Mouse (Mus musculus) NIH3T3 (cell line): ENCODE results near the gene Ell2.

ENCODE experiments used
- DNase-seq: peaks from one replicate; pipeline ENCODE4 v3.0.0-alpha.2; 2012; ENCODE audit warnings: low read depth

Gene Ell2

DNA sequence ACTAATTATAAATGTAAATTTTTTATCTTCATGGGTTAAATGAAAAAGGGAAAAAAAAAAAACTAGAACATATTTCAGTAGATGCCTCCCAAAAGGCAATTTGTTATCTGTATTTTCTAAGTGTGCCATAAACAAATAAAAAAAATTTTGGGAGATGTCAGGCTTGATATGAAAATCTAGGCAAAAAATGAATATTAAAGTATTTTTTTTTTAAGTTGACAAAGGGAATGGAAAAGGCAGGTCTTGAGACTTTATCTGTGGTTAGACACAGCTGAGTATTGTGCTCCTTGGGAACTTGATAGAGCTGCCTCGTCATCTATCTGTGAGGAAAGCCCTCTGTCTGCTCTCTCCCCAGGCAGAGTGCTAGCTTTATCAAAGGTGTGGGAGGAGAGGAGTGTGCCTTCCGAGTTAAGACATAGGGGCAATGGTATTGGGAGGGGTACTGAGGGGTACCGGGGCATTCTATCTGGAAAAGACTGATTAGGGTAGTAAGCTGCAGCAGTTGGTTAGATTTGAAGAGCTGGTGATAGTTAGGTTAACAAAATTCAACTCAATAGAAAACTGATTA, 27.1 kb downstream of the Ell2 start:
- no peak for DNase-seq

DNA sequence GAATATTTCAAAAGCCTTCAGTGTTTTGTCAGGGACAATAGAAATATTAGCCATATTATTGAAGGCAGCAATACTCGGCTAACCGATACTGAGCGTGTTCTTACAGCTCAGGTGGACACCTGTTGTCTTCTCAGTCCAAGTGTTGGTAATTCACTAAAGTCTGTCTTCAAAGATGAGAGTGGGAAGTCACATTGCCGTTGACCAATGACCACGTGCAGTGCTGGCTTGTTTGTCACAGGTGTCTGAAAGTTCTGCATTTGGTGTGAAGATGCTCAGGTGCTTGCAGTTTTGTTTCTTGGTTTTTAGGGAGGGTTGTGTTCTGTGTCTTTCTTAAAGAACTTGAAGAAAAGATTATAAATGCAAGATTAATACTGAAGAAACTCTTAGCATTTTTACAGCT, 27.7 kb downstream of the Ell2 start:
- DNase-seq: no peak

DNA sequence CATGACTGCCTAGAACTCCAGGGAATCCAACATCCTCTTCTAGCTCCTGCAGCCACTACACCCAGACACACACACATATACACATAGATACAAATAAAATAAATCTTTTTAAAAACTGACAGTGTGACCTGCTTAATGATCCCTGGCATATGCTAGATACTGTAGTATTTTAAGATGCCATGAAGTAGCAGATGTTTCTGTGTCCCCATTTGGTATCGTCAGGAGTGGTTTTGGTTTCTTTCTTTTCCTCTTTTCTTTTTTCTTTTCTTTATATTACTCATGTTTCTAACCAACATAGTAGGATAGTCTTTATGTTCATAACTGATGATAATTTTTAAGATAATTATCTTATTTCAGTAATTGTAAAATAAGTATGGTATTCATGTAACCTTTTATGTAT, 29.0 kb downstream of the Ell2 start:
- DNase-seq: no peak

DNA sequence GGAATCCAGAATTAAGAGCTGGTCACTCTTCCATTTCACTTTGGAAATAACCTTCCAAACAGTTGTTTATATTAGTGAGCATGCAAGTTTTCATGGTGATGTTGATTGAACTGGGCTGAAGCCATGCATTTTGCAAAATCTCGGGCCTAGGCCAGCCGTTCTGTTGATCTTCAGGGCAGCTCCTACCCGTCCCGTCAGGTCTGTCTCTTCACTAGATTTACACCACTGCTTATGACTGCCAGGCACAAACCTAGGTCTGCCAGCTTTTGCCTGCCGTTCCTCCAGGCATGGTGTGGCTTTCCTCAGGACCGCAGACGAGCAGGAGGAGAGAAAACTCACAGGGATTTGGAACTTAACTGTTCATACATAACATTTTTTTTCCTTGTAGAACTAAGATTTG, 31.4 kb downstream of the Ell2 start:
- DNase-seq: no peak

DNA sequence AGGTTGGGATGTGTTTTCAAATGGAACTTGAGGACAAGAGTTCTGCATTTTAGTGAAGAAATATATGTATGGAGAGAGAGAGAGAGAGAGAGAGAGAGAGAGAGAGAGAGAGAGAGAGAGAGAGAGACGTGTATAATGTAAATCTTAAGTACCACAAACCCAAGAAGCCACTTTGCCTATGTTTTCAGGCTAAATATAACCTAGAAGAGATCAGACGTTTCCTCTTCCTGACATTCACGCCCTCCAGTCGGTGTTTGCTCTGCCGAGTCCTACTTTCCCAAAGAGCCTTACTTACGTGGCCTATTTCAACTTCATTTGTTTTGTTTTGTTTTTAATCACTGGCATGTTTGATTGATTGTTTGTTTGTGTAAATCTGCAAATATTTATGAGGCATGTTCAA, 32.0 kb downstream of the Ell2 start:
- no peak for DNase-seq

DNA sequence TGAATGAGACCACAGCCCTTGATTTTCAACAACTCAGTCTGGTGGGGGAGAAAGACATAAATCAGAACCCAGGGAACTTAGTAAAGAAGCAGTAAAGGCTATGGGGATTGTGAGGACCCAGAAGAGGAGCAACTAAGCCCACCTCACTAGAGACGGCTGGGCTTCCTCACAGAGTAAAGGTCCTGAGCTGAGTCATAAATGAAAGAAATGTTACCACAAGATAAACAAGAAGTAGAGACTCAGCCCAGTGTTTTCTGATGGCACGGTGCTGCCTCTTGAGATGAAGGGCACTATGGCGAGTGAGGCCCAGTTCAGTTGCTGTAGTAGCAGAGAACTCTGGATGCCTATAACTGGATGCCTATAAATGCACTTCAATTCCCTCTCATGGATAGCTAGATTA, 32.4 kb downstream of the Ell2 start:
- DNase-seq: no peak

DNA sequence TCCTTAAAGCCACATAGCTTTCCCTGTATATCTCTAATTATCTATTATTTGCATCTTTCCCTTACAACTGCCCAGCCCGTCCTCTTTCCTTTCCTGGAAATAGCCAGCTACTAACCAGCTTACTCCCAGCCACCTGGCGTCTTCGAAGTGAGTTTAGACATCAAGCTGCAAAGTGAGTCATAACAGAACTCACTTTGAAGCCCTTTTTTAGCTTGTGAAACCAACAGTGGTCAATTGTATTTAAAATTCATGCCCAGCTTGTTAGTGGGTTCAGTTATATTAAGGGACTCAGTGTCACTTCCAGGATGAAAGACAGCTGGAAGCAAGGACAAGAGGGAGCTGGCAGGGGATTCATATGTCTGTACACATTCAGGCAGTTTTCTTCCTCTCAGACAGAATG, 33.5 kb downstream of the Ell2 start:
- DNase-seq: peak; percentile 14

DNA sequence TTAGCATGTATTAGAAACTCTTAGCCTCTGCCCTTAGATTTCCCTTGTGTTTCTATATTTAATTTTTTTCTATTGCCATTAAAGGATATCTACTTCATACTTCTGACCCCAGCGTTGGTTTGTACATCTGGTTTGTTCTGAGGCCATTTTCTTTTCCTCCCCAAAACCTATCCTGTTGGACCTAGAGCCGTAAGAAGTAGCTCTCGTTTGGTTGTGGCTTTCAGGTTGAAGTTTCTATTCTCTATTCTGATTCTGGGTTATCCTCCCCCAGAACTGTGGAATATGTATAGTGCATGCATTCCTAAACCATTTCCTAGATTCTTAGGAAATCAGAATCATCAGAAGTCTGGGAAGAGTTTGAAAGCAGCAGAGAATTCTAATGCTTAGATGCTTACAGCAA, 34.6 kb downstream of the Ell2 start:
- DNase-seq: no peak

DNA sequence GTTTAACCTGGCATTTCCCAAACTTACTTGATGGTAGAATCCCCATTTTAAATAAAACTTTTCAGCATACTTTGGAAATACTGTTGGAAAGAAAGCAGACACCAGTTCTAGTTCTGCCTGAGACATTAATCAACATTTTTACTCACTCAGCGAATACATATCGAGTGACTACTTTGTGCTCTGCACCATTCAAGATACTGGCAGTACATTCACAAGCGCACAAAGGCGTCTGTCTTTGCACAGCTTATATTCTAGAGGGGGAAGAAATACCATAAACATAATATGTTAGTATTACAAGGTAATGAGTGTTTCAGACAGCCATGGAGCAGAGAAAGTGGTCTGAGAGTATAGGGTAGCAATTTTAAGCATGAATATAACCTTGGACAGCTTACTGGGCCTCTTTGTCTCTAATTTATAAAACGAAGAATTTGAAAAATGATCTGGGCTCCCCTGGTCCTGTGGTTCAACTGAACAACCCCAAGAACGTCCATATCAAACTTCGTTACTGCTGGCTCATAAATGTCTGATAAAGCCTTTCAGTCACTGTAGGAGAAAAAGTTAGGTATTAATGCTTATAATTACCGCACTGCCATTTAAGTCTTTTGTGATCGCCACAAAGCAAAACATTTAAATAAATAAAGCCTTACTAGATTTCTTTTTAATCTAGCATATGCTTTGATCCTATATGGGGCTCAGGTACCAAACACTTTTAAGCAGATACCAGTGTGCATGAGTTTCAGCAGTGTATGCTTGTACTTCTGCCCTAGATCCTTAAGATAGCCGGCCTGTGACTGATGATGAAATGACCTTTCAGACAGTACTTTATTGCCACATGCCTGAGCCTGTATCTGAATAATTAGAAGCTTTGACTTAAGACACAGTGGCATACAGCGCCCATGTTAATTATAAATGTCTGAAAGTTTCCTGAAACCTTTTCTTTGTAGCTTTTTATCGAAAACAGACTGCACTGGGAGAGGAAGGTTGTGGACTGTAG, 35.5 kb downstream of the Ell2 start:
- DNase-seq: no peak

DNA sequence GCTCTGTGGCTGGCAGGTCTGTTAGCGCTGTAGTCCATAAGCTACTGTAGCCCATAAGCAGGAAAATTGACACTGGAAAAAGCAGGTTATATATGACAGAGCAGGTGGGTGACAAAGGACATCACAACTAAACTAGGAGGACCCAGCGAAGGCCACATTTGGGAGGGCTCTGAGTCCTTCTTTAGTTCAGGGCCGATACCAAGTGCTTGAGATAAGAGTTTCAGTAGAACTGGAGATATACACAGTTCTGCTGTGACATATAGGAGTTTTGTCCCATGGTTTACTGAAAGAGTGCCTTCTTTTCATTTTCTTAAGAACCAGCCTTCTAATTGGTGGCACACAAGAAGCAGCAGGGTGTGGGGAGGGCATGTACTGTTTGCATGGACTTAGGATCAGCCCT, 36.4 kb downstream of the Ell2 start:
- no peak for DNase-seq

DNA sequence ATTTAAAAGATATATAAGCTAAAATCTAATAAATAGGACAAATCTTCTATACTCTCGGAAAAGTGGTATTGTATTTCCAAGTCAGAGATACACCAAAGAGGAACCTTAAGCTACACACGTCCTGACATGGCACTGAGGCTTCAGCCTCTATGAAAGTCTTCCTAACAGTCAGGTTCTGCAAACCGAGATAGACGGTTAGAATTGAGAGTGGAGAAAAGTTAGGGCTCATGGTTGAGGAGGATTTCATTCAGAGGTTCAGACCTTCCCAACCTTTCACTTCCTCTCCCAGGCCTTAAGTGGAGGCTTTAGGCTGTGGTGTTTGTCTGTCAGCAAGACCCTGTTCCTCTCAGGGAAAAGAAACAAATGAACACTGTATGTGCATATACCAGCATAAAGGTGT, 37.5 kb downstream of the Ell2 start:
- DNase-seq: no peak

DNA sequence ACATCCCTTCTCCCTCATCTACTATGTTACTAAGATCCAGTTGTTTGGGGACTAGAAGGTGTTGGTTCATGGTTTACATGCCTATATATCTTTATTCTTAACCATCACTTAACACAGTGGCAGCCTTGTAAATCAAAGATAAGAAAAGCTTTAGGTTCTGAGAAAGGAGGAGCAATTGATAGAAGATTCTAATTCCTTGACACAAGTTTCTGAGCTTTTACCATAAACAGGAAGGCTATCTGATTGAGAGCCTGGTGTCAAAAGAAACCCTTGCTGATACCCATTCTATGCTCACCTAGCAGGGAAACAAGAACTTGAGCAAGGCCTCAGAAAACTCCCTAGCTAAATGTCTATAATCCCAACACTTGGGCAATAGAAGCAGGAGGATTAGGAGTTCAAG, 38.8 kb downstream of the Ell2 start:
- DNase-seq: no peak

DNA sequence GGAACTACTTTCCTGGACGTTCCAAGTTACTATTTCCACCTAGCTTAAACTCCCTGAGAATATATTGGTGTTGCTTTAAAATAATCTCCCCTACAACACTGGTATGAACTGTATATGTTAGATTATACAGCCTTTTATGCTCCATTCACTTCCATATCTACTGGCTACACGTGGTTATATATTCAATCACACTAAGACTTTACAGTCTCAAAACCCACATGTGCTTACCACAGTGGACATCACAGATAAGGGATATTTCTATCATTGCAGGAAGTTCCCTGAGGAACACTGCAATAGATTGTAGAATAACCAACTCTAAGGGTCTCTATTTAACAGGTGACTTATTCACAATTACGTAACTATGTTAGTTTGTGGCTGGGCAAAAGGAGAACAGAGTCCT, 40.7 kb downstream of the Ell2 start:
- DNase-seq: no peak

DNA sequence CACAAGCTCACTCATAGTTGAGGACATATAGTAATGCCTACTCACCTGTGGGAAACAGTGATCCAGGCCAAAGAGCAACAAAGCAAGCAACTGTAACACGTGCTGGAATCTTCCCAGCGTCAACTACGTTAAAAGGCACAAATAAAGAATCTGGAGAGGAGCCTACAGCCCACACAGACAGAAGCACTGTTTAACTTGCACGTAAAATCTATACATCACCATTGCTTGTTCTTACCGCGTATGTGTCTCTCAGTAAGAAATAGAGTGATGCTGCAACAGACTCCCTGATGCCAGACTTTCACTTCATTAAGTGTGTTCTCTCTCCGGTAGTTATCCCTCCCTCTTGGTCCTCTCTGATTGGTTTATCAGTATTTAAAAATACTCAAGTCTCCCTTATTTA, 42.1 kb downstream of the Ell2 start:
- no peak for DNase-seq

DNA sequence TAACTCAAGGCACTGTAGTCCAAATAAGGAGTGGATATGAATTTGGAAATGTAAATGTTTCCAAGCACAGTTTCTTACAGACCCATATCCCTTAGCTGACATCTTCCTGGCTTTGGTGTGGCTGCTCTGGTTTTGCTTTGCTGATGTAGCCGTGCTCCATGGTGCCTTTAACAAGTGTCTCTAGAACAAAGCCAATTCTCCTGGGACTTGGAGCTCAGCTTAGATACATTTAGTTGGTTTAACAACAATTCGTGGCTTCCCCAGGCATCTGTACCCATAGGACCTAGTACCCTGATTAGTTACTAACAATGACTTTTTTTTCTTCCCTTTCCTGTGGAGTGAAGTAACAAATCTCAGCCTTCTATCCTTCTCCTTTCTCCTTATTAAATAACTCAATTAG, 44.2 kb downstream of the Ell2 start:
- no peak for DNase-seq

DNA sequence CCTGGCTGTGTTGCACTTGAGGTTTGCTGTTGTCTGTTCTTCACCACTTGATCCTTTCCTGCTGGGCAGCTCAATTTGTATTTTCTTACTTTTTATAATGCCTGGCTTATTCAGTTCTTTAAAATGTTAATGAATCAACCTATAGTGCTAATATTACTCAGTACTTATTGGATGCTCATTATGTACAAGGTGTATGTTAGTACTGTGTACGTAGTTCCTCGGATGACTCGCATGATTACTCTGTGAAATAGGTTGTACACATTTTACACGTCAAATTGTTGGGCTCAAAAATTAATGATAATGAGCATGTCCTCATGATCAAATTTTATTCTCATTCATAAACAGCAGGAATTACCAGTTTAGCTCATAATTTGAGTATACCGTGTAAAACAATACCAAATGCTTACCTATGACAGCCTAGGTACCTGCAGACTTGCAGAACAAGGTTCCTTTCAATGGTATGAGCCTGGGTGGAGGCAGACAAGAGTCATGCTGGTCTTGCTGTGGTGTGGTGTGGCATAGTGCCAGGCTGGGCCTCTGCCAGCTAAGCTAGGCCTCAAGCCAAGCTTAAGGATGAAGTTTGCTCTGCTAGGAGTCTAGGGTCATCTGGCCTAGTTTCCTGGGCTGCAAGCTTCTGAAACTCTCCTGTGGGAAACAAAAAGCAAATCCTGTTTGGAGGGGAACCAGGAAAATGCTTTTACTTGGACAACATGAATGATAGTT, 45.8 kb downstream of the Ell2 start:
- DNase-seq: peak; percentile 89

DNA sequence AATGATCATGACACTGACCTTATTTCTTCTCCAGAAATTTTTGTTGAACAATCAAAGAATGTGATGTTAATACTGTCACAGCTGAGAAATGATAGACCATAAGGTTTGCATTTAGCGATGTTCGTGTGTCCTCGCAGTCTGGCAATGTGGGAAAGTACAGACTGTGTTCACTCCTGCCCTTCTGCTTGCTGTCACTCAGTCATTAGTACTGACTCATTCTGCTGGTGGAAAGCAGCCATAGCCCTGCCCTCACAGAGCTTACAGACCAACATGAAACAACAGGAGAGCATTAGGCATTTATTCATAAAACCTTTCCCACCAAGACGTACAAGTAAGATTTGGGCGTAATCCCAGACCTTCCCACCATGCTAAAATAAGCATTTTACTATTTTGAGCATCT, 47.8 kb downstream of the Ell2 start:
- DNase-seq: peak; percentile 62

DNA sequence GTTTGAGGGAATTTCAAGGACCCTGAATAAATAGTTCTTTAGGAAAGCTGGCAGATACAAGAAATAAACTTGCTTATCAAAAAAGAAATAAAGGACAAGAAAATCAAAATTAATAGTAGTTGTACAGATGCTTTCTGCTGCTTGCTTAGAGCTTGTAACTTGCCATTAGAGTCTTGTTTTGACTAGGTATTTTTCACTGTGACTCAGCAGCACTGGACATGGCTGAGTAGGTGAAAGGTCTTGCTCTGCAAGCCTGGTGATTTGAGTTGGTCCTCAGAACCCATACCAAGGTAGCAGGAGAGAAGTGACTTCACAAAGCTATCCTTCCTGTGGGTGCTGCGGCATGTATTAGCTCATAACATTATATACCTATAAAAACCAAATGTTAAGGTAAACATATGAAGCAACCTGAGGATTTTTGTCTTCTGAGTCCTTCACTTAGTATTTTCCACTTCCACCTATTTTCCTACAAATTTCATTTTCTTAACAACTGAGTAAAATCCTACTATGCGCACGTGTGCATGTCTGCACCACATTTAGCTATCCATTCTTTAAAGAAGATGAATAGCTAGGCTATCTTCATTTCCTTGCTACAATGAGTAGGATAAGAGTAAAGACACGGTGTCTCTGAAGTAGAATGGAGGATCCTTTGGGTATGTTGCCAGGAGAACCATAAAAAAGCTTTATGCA, 54.4 kb downstream of the Ell2 start:
- no peak for DNase-seq

DNA sequence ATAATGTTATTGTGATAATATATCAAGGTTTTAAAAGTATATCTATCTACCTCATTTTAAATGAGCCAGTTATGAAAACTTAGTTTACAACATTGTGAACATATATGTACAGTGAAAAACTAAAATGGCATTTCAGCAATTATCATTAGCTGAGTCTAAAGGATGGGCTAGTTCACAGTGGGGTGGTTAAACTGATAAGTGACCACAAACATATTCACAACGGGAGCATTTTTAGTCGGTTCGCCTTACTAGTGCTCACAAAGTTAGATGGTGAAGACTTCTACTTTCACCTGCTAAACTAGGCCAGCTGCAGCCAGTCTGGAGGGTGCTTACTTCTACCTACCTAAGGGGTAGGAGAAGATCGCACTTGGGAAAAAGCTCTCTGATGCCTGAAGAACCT, 56.2 kb downstream of the Ell2 start:
- DNase-seq: no peak

DNA sequence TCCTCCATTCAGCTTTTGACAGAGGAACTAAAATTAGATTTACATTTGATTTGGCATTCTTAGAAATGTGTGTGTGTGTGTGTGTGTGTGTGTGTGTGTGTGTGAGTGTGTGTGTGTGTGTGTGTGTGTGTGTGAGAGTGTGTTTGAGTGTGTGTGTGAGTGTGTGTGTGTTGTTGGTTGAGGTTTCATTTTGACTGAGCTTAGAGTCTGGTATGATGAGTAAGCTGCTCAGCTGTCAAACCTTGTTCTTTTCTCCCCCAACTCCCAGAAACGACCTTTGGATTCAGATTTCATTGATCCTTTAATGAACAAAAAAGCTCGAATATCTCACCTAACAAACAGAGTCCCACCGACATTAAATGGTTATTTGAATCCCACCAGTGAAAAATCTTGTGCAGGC, 56.7 kb downstream of the Ell2 start:
- DNase-seq: no peak

DNA sequence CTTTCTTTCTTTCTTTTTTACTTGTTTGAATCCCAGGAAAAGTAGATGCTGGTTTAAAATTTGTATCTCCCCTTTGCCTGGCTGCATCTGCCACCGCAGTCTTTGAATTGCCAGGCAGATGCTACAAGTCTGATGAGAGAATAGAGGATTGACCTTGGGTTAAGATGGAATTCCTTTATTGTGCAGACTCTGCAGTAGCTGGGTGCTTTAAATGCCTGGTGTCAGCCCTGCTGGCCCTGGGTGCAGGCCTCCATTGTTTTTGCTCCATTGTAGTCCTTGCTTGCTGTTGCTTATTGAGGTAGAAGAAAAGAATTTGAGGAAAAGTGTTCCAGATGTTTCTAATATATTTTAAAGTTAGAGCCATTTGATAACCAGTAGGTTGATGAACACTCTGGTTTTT, 59.2 kb downstream of the Ell2 start:
- no peak for DNase-seq

DNA sequence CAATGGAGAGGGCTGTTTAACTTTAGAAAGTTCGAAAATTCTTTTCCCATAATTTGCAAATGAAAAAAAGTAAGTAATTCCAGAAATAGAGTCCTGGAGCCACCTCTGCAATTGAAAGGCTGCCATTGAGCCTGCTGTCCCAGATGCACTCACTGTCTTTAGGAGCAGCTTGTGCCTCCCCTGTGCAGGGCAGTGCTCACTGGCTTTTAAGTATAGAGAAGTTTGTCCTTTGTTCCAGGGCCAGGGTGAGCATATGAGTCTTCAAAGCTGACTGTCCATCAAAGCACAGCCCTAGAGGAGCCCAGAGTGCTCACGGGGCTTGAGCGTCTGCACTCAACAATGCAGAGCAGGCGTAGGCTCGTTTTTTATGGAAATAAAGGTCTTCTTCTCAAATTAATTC, 59.7 kb downstream of the Ell2 start:
- no peak for DNase-seq

DNA sequence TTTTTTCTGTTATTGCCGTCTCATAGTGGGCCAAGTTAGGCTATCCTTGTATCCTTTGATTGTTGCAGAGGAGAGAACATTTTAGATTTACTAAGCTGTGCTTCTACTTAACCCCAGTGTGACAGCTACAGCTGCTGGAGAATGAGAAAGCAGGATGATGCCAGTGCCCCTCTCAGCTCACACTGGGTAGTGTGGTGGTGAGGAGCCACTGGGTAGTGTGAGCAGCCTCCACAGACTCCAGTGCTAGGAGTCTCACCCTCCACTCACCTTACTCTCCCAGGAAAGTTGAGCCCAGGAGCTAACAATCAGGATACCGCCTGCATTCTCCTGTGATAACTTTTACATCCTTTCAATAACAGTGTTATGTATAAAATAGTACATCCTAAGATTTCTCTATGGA, 60.4 kb downstream of the Ell2 start:
- no peak for DNase-seq
